Mouse (Mus musculus): ENCODE results near the gene Fuca1.

Gene Fuca1

GRCm38 (mm10) chr4:135926195-135926808 lies 5.8 kb downstream of the Fuca1 start:
- DNase-seq, result no peak

GRCm38 (mm10) chr4:135926861-135927260 lies 6.3 kb downstream of the Fuca1 start:
- no peak for DNase-seq

GRCm38 (mm10) chr4:135928376-135928775 lies 7.8 kb downstream of the Fuca1 start:
- no peak for DNase-seq

GRCm38 (mm10) chr4:135929405-135929804 lies 8.9 kb downstream of the Fuca1 start:
- DNase-seq, result no peak

GRCm38 (mm10) chr4:135929828-135930227 lies 9.3 kb downstream of the Fuca1 start:
- no peak for DNase-seq

- no peak for DNase-seq
These were observed 9.7 kb downstream of the Fuca1 start for GRCm38 (mm10) chr4:135930239-135930638.

- DNase-seq, result peak in 1 of 2 experiments; percentile 25
These were observed 11.3 kb downstream of the Fuca1 start for GRCm38 (mm10) chr4:135931832-135932231.

- DNase-seq, result no peak
These were observed 14.4 kb downstream of the Fuca1 start for GRCm38 (mm10) chr4:135934708-135935500.

- no peak for DNase-seq
These were observed 15.0 kb downstream of the Fuca1 start for GRCm38 (mm10) chr4:135935502-135935901.

- no peak for DNase-seq
These were observed 18.3 kb downstream of the Fuca1 start for GRCm38 (mm10) chr4:135938858-135939257.

GRCm38 (mm10) chr4:135941026-135941425 lies 20.5 kb downstream of the Fuca1 start:
- DNase-seq, result peak in 1 of 2 experiments; percentile 29

GRCm38 (mm10) chr4:135942193-135942592 lies 21.7 kb downstream of the Fuca1 start:
- DNase-seq, result no peak

- no peak for DNase-seq
These were observed 22.9 kb downstream of the Fuca1 start for GRCm38 (mm10) chr4:135943389-135943788.

- DNase-seq, result no peak
These were observed 25.2 kb downstream of the Fuca1 start for GRCm38 (mm10) chr4:135945706-135946105.

GRCm38 (mm10) chr4:135946278-135946658 lies 25.7 kb downstream of the Fuca1 start, which contains the start of gene Hmgcl:
Hmgcl (plus strand) TSS chr4:135946448.
- peak; percentile 95 to 96 for DNase-seq

GRCm38 (mm10) chr4:135946659-135947301 lies 26.2 kb downstream of the Fuca1 start:
- DNase-seq, result no peak

GRCm38 (mm10) chr4:135948142-135948541 lies 27.6 kb downstream of the Fuca1 start:
- no peak for DNase-seq

GRCm38 (mm10) chr4:135949475-135949874 lies 28.9 kb downstream of the Fuca1 start:
- DNase-seq, result no peak

GRCm38 (mm10) chr4:135949911-135950310 lies 29.4 kb downstream of the Fuca1 start:
- no peak for DNase-seq

- no peak for DNase-seq
These were observed 29.8 kb downstream of the Fuca1 start for GRCm38 (mm10) chr4:135950365-135950764.

GRCm38 (mm10) chr4:135951505-135951904 lies 31.0 kb downstream of the Fuca1 start:
- DNase-seq, result no peak

- DNase-seq, result no peak
These were observed 32.6 kb downstream of the Fuca1 start for GRCm38 (mm10) chr4:135953179-135953578.

GRCm38 (mm10) chr4:135954241-135954640 lies 33.7 kb downstream of the Fuca1 start:
- peak; percentile 66 to 73 for DNase-seq

- no peak for DNase-seq
These were observed 35.4 kb downstream of the Fuca1 start for GRCm38 (mm10) chr4:135955886-135956285.

Measured in thymus, postnatal 36 days (tissue).